Mouse (Mus musculus): ENCODE measurements at regions not wholly inside any gene's neighbourhood (a gene's known extent, or its start where the extent isn't known, plus 50 kb on each side); places are given as distances from the start of the nearest gene placed in this dataset.

- DNase-seq: no peak
Measured at GRCm38 (mm10) chr4:55726081-55726480, 193.8 kb upstream of the Klf4 start.

GRCm38 (mm10) chr4:55724286-55724685 lies 192.0 kb upstream of the Klf4 start:
- DNase-seq: no peak

- no peak for DNase-seq
Measured at GRCm38 (mm10) chr4:55723124-55723523, 190.9 kb upstream of the Klf4 start.

- DNase-seq: no peak
Measured at GRCm38 (mm10) chr4:55722388-55722787, 190.1 kb upstream of the Klf4 start.

- DNase-seq: no peak
Measured at GRCm38 (mm10) chr4:55721834-55722233, 189.6 kb upstream of the Klf4 start.

- DNase-seq: no peak
Measured at GRCm38 (mm10) chr4:55718438-55718837, 186.2 kb upstream of the Klf4 start.

GRCm38 (mm10) chr4:55716161-55716651 lies 183.9 kb upstream of the Klf4 start:
- DNase-seq: no peak

GRCm38 (mm10) chr4:55711500-55712341 lies 179.5 kb upstream of the Klf4 start:
- DNase-seq: no peak

- no peak for DNase-seq
Measured at GRCm38 (mm10) chr4:55710476-55710875, 178.2 kb upstream of the Klf4 start.

- no peak for DNase-seq
Measured at GRCm38 (mm10) chr4:55708808-55709207, 176.5 kb upstream of the Klf4 start.

GRCm38 (mm10) chr4:55707916-55708315 lies 175.7 kb upstream of the Klf4 start:
- DNase-seq: no peak

- DNase-seq: no peak
Measured at GRCm38 (mm10) chr4:55704921-55705320, 172.7 kb upstream of the Klf4 start.

- no peak for DNase-seq
Measured at GRCm38 (mm10) chr4:55703346-55703916, 171.2 kb upstream of the Klf4 start.

GRCm38 (mm10) chr4:55701334-55701733 lies 169.1 kb upstream of the Klf4 start:
- DNase-seq: no peak

GRCm38 (mm10) chr4:55699917-55700316 lies 167.7 kb upstream of the Klf4 start:
- DNase-seq: no peak

GRCm38 (mm10) chr4:55699161-55699560 lies 166.9 kb upstream of the Klf4 start:
- no peak for DNase-seq

- DNase-seq: no peak
Measured at GRCm38 (mm10) chr4:55697108-55697507, 164.8 kb upstream of the Klf4 start.

GRCm38 (mm10) chr4:55696428-55696827 lies 164.2 kb upstream of the Klf4 start:
- DNase-seq: no peak

- no peak for DNase-seq
Measured at GRCm38 (mm10) chr4:55695246-55695645, 163.0 kb upstream of the Klf4 start.

GRCm38 (mm10) chr4:55689479-55689878 lies 157.2 kb upstream of the Klf4 start:
- DNase-seq: no peak

- DNase-seq: no peak
Measured at GRCm38 (mm10) chr4:55686771-55687170, 154.5 kb upstream of the Klf4 start.

GRCm38 (mm10) chr4:55672288-55672687 lies 140.0 kb upstream of the Klf4 start:
- DNase-seq: no peak

- no peak for DNase-seq
Measured at GRCm38 (mm10) chr4:55670258-55670657, 138.0 kb upstream of the Klf4 start.

GRCm38 (mm10) chr4:55664822-55665221 lies 132.6 kb upstream of the Klf4 start:
- DNase-seq: no peak
